Mouse (Mus musculus) gastrocnemius, postnatal 25 days (tissue): ENCODE measurements around the gene Fcrls. TPM values are rescaled to one million over a fixed set of nuclear protein-coding genes. Genes with fewer than 3 reads are reported as not detected.

ENCODE experiments used
- DNase-seq: peaks from one replicate; pipeline ENCODE4 v3.0.0; 2022
- long read RNA-seq, 2 experiments: library from polyadenylated mRNA; stranded (forward); transcript quantifications; one replicate each; pipeline ENCODE4 v2.0.0; 2021
- total RNA-seq, 2 experiments: library from RNA; stranded (reverse); gene quantifications; 1 replicate in 1 of 2; 2 replicates in 1 of 2; pipeline ENCODE4 v1.2.3; 2021

The Fcrls gene
- total RNA-seq = 1 to 10 TPM; 2.2 to 2.5 TPM
- long read RNA-seq, experiment 1, partial matches to known transcripts = 1 of 1 reads
- long read RNA-seq, experiment 1, other reads (novel, unspliced or antisense) = 0 of 1 reads
- long read RNA-seq, experiment 2, partial matches to known transcripts = 0 of 3 reads
- long read RNA-seq, experiment 2, other reads (novel, unspliced or antisense) = 1 of 3 reads

GRCm38 (mm10) chr3:87263436-87263835, at the start of gene Fcrls:
Fcrls (minus strand) TSS chr3:87263738.
- no peak for DNase-seq

GRCm38 (mm10) chr3:87309922-87310321, 46.4 kb upstream of the Fcrls start:
- DNase-seq = no peak

GRCm38 (mm10) chr3:87299901-87300300, 36.4 kb upstream of the Fcrls start:
- no peak for DNase-seq

GRCm38 (mm10) chr3:87274372-87274771, 10.8 kb upstream of the Fcrls start:
- no peak for DNase-seq

GRCm38 (mm10) chr3:87266581-87266980, 3.0 kb upstream of the Fcrls start:
- DNase-seq = no peak

GRCm38 (mm10) chr3:87255239-87255638, 8.3 kb downstream of the Fcrls start:
- no peak for DNase-seq

- DNase-seq = no peak
Observed at GRCm38 (mm10) chr3:87249571-87249970, 14.0 kb downstream of the Fcrls start.

GRCm38 (mm10) chr3:87247292-87247691, 16.2 kb downstream of the Fcrls start:
- DNase-seq = no peak

- no peak for DNase-seq
Observed at GRCm38 (mm10) chr3:87243654-87244053, 19.9 kb downstream of the Fcrls start.

- DNase-seq = no peak
Observed at GRCm38 (mm10) chr3:87240909-87241308, 22.6 kb downstream of the Fcrls start.

- DNase-seq = no peak
Observed at GRCm38 (mm10) chr3:87223636-87224035, 39.9 kb downstream of the Fcrls start.

- no peak for DNase-seq
Observed at GRCm38 (mm10) chr3:87222346-87222745, 41.2 kb downstream of the Fcrls start.

GRCm38 (mm10) chr3:87215176-87215575, 48.4 kb downstream of the Fcrls start:
- no peak for DNase-seq

- no peak for DNase-seq
Observed at GRCm38 (mm10) chr3:87214221-87214864, 49.2 kb downstream of the Fcrls start.

- peak; percentile 19 for DNase-seq
Observed at GRCm38 (mm10) chr3:87206336-87207075, 57.0 kb downstream of the Fcrls start.

Other genes starting within 250 kb of the Fcrls start
- 1 to 10 TPM; 5.8 to 6.0 TPM for gene Kirrel, start 89.0 kb downstream of the Fcrls start, total RNA-seq
- under 1 TPM in 1 of 2 experiments, not detected in 1; 0.13 TPM for gene Cd5l, start 94.1 kb upstream of the Fcrls start, total RNA-seq
- gene Fcrl1, start 112.6 kb upstream of the Fcrls start, total RNA-seq = not detected
- not detected for gene Fcrl5, start 172.0 kb upstream of the Fcrls start, total RNA-seq